Mouse (Mus musculus) kidney, embryonic 15.5 days (tissue): ENCODE results near the gene Cacng4. TPM values are rescaled to one million over a fixed set of nuclear protein-coding genes. Genes with fewer than 3 reads are reported as not detected.

Experiments
- ATAC-seq: fragments of 200-750 bp; cut with Nextera tagmentation; replicated peaks from 2 replicates; pipeline ENCODE4 v1.8.0; 2017; ENCODE audit warnings: moderate TSS enrichment; ENCODE audit not compliant: low FRiP score
- H3K27ac ChIP-seq: fragments of 300-500 bp; sonication (generic); 2 replicates; pipeline ENCODE4 v1.5.1; 2015; ENCODE audit warnings: mild to moderate bottlenecking, inconsistent platforms
- H3K27me3 ChIP-seq: fragments of 300-500 bp; sonication (generic); 2 replicates; pipeline ENCODE4 v1.6.1; 2015; ENCODE audit warnings: inconsistent platforms
- H3K36me3 ChIP-seq: fragments of 300-500 bp; sonication (generic); 2 replicates; pipeline ENCODE4 v1.6.1; 2015; ENCODE audit warnings: inconsistent platforms
- H3K4me1 ChIP-seq: fragments of 300-500 bp; sonication (generic); 2 replicates; pipeline ENCODE4 v1.6.1; 2015; ENCODE audit warnings: inconsistent platforms
- H3K4me2 ChIP-seq: fragments of 300-500 bp; sonication (generic); 2 replicates; pipeline ENCODE4 v1.6.1; 2015; ENCODE audit warnings: moderate library complexity, mild to moderate bottlenecking, inconsistent platforms
- H3K4me3 ChIP-seq: fragments of 300-500 bp; sonication (generic); replicated peaks from 2 replicates; pipeline ENCODE4 v1.5.1; 2015; ENCODE audit warnings: mild to moderate bottlenecking, inconsistent platforms
- H3K9ac ChIP-seq: fragments of 300-500 bp; sonication (generic); 2 replicates; pipeline ENCODE4 v1.6.1; 2015; ENCODE audit warnings: mild to moderate bottlenecking, inconsistent platforms
- H3K9me3 ChIP-seq: fragments of 300-500 bp; sonication (generic); replicated peaks from 2 replicates; pipeline ENCODE4 v1.6.1; 2016; ENCODE audit warnings: inconsistent platforms
- WGBS: fragments of 180-500 bp; shearing (Covaris S2); methylation state at CpG from one replicate; pipeline ENCODE4 v1.1.7; 2015; ENCODE audit warnings: mixed read lengths; 5-methylcytosine and 5-hydroxymethylcytosine counted together
- polyA plus RNA-seq: library from polyadenylated mRNA; unstranded; fragments of >200 nt; fragmentation: Nextera tagmentation; extraction: Ambion mirVana; gene quantifications from 2 replicates; pipeline ENCODE4 v1.2.1, GENCODE M21; 2015

Gene Cacng4
- polyA plus RNA-seq, 1 experiment from 2014 or later: 3.3 TPM

DNA sequence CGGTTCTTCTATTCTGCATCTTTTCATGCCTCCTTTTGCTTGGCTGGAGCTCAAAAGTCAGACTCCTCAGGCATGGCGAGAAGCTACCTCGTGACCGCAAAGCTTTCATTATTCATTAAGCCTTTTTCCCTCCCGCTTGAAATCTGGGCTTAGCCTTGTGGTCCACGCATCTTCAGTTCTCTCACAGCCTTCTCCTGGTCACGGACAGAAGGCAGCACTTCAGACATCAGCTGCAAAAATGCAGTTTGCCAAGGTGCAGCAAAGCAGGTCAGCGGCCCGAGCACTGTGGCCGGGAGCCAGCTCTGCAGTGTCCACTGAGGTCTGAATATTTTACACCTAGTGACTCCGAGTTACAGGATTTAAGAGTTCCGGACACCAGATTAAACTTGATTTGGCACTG is 27.4 kb downstream of the Cacng4 start:
- H3K4me3 ChIP-seq: no peak overlapping the region
- H3K36me3 ChIP-seq: no peaks in the 10 kb centered on the region
- H3K27ac ChIP-seq: peak overlapping the region; percentile 66
- H3K9ac ChIP-seq: no peak overlapping the region
- no peaks in the 10 kb centered on the region for H3K27me3 ChIP-seq
- ATAC-seq: peak; percentile 34; the same call in 1 of the 2 replicates
- H3K4me1 ChIP-seq: peaks cover 35% of the 10 kb centered on the region
- no peak overlapping the region for H3K4me2 ChIP-seq
- WGBS: 58% methylated on average over 12 of the region's 12 CpGs
- no peaks in the 10 kb centered on the region for H3K9me3 ChIP-seq

DNA sequence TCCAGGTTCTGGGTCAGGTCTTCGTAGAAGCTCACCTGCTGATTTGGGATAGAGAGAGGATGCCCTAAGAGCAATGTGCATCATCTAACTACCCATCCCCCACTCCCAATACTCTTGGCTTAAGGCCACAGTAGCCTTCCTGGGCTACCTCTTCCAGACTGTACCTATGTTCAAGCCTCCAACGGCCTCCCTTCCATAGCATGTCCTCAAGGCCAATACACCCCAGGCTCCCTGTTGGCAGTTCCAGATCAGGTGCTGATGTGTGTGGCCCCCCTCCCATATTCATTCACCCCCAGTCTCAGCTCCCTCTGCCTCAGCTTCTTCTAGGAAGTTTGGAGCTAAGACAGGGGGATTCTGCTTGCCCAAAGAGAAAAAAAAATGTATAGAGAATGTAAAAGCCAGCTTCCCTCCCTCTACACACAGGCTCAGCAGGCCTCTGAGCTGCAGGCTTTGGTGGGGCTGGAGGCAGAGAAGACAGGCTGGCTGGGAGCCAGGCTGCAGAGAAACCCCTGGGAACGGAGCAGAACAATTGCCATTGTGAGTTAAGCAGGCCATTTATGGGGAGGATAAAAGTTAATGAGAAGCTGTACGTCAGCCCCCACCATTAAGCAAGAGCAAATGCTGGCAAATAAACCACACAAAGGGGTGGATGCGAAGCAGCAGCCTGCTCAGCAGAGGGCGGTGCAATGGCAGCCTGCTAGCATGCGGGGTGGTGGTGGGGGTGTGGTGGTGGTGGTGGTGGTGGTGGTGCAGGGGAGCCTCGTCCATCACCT is 31.5 kb downstream of the Cacng4 start:
- ATAC-seq: no peak
- H3K4me2 ChIP-seq: no peak overlapping the region
- no peaks in the 10 kb centered on the region for H3K27me3 ChIP-seq
- no peaks in the 10 kb centered on the region for H3K36me3 ChIP-seq
- 22% methylated on average over 8 of the region's 8 CpGs for WGBS
- no peak overlapping the region for H3K4me3 ChIP-seq
- peaks cover 26% of the 10 kb centered on the region for H3K4me1 ChIP-seq
- no peaks in the 10 kb centered on the region for H3K9me3 ChIP-seq
- no peak overlapping the region for H3K27ac ChIP-seq
- no peak overlapping the region for H3K9ac ChIP-seq

DNA sequence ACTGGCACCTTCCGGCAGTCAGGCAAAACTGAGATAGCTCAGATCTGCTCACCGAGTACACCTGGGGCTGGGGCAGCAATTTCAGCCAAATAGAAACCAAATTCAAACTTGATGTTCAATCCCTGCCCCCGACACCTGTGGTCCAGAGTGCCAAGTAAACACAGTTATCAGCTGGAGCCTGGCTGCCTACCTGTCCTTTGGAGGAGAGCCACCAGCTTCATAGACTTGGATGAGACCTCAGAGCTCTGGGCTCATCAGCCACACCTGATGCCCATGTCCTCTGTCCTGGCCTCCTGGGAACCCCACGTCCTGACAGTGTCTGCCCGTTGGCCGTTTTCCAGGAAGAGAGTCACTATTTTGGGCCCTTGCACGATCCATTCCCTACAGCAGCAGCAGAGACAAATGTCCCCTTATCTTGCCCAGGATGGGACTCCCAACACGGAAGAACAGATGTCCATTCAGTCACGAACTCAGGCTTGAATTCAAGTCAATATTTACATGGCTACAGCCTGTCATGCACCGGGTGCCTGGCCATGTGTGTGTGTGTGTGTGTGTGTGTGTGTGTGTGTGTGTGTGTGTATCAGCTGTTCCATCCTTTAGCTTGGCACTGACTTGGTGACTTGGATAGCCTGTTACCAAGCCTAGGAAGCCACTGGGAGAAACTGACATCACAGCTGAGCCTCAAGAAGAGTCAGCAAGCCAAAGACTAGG is 32.4 kb downstream of the Cacng4 start:
- Histone ChIP-seq H3K9me3 (no peaks in the 10 kb centered on the region), H3K4me3 (no peak overlapping the region), H3K36me3 (no peaks in the 10 kb centered on the region), H3K27ac (no peak overlapping the region), H3K9ac (no peak overlapping the region), H3K4me2 (no peak overlapping the region), H3K27me3 (no peaks in the 10 kb centered on the region), H3K4me1 (peaks cover 19% of the 10 kb centered on the region)
- WGBS: 72% methylated on average over 10 of the region's 10 CpGs
- ATAC-seq: no peak

DNA sequence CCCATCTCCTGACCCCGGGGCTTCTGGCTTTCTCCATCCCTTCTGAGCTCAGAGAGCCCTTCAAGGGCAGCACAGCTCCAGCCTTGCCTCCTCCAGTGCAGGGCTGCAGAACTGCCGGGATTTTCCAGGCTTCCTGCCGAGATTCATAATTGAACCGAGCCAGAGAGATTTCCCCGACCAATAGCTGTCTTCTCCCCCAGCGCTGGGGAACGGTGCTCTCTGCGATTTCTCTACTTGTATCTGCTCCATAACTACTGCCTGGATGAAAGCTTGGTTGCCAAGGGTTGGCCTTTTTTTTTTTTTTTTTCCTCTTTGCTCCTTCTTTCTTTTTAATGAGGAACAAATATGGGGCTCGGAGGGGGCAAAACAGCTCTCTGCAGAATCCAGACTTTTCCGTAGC is 34.4 kb downstream of the Cacng4 start:
- Histone ChIP-seq H3K27ac (no peak overlapping the region), H3K4me1 (peaks cover 14% of the 10 kb centered on the region), H3K36me3 (no peaks in the 10 kb centered on the region), H3K4me3 (no peak overlapping the region), H3K9me3 (no peaks in the 10 kb centered on the region), H3K9ac (no peak overlapping the region), H3K27me3 (no peaks in the 10 kb centered on the region), H3K4me2 (no peak overlapping the region)
- no peak for ATAC-seq
- 70% methylated on average over 10 of the region's 10 CpGs for WGBS

DNA sequence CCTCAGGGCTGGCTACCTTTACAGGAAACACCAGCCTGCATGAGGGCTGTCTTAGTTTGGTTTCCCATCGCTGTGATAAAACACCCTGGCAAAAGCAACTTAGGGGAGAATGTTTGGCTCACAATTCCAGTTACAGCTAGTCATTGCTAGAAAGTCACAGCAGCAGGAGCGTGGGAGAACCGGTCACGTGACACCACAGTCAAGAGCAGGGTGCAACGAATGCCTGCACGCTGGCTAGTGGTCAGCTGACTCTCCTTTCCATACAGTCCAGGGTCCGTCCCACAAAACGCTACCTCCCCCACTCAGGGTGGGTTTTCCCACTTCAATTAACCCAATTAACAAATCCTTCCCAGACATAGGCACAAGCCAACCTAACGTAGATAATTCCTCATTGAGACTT is 34.8 kb downstream of the Cacng4 start:
- Histone ChIP-seq H3K36me3 (no peaks in the 10 kb centered on the region), H3K4me2 (no peak overlapping the region), H3K27me3 (no peaks in the 10 kb centered on the region), H3K9ac (no peak overlapping the region), H3K9me3 (no peaks in the 10 kb centered on the region), H3K4me1 (peaks cover 14% of the 10 kb centered on the region), H3K4me3 (no peak overlapping the region), H3K27ac (no peak overlapping the region)
- no peak for ATAC-seq
- 74% methylated on average over 9 of the region's 9 CpGs for WGBS

DNA sequence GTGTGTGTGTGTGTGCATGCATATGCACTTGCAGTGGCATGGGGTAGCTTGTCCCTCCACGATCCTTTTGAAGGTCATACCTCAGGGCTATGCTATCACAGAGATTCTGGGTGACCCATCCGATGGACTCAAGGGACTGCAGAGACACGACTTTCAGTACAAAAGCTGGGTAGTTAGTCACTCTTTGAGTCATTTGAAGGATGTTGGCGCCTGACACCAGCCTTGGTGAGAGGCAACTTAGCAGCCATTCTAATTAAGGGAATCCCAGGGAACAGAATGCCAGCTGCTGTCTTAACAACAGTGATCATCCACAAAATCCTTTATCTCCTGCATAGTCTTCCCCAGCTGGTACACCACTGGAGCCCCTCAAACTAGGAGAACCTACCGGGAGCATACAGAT is 45.2 kb downstream of the Cacng4 start:
- no peaks in the 10 kb centered on the region for H3K27me3 ChIP-seq
- H3K9me3 ChIP-seq: no peaks in the 10 kb centered on the region
- no peak overlapping the region for H3K4me2 ChIP-seq
- no peaks in the 10 kb centered on the region for H3K4me1 ChIP-seq
- H3K4me3 ChIP-seq: no peak overlapping the region
- WGBS: 86% methylated on average over 5 of the region's 5 CpGs
- no peak overlapping the region for H3K27ac ChIP-seq
- no peaks in the 10 kb centered on the region for H3K36me3 ChIP-seq
- H3K9ac ChIP-seq: no peak overlapping the region
- ATAC-seq: no peak

DNA sequence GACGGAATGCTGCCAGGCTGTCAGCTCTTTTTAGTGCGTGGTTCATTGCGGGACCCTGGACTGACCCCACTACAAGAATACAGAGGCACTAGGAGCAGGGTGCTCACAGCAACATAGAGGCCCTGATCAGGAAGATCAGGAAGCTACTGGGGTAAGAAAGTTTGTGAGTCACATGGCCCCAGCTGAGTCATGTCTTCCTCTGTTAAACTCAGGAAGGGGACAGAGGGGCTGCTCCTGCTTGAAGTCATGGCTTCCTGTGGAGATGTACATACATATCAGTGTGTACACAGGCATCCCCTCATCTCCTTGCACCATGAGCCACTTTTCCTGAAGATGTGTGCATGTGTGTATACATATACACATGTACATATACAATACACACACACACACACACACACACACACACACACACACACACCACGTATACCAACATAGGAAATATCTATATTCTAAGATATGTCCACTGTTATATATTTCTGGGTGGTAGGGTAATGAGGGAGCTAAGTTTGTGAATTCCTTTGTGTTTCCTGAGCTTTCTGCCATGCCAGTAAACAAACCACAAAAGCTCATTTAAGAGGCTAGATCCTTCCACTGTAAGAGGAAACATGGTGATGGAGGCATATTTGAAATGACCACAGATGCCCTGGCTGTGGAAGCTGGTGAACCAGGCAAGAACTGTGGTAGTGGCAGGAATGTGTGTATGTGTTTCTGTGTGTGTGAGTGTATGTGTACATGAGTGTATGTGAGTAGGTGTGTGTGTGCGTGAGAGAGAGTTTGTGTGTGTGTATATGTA is 45.9 kb downstream of the Cacng4 start:
- 67% methylated on average over 5 of the region's 5 CpGs for WGBS
- H3K4me3 ChIP-seq: no peak overlapping the region

DNA sequence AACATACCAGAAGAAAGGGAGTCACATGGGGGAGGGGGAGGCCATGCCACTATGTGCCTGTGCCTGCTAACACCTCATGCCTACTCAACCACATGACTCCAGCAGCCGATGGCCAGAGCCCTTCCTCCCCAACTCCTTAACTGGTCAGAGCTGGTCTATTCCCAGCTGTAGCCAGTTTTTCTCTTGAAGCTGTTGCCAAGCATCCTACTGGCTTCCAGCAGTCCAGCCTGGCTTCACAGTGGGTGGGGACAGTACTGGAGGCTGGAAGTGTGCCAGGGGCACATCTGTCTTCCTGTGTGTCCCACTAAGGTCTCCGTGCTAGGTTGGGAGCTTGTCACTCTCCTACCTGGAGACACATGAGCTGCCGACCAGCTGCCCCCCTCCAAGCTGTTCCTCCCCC is 51.3 kb downstream of the Cacng4 start:
- ATAC-seq: peak; percentile 71

More for the DNA sequence above, 45.9 kb downstream of the Cacng4 start:
- no peaks in the 10 kb centered on the region for H3K9me3 ChIP-seq
- H3K4me2 ChIP-seq: no peak overlapping the region
- H3K9ac ChIP-seq: no peak overlapping the region
- H3K36me3 ChIP-seq: no peaks in the 10 kb centered on the region
- no peak for ATAC-seq
- H3K4me1 ChIP-seq: no peaks in the 10 kb centered on the region
- H3K27ac ChIP-seq: no peak overlapping the region
- no peaks in the 10 kb centered on the region for H3K27me3 ChIP-seq

DNA sequence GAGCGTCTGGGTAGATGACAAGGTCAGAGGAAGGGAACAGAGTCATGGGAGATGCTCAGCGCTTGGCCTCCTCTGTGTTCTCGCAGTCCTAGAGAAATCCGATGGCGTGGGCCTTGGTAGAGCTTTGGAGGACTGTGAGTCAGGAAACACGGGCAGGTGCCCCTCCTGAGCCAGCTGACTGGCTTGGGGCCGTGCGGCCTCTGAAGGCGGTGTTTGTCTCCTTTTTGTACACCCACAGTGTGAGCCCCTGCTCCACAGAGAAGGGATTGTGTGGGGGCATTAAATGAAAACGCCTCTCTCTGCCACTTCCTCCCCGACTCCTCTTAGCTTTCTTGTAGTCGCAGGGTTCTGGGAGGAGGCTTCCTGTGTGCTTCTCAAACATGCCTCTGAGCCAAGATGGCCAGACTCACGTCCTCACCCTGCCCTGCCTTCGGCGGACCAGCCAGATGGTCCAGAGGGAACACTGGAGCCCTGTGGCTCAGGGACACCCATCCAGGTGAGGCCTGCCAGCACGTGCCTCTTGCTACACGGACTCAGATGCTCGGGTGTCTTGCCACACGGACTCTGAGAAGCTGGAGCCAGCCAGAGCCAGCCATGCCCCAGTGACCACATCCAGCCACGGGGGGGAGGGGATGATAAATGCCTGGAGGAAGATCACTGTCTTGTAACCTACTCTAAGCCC is 55.8 kb downstream of the Cacng4 start:
- H3K27me3 ChIP-seq: no peaks in the 10 kb centered on the region
- ATAC-seq: peak; percentile 61; the same call in 1 of the 2 replicates
- H3K9ac ChIP-seq: no peak overlapping the region
- peaks cover 11% of the 10 kb centered on the region; the same call in 1 of the 2 replicates for H3K36me3 ChIP-seq
- 0 out of 2 replicates have a peak overlapping the region, but pooled peaks have one; percentile 18 for H3K27ac ChIP-seq
- H3K4me1 ChIP-seq: peaks cover 14% of the 10 kb centered on the region
- H3K4me3 ChIP-seq: no peak overlapping the region
- no peaks in the 10 kb centered on the region for H3K9me3 ChIP-seq
- H3K4me2 ChIP-seq: no peak overlapping the region
- 68% methylated on average over 20 of the region's 20 CpGs for WGBS

More for the DNA sequence above, 51.3 kb downstream of the Cacng4 start:
- Histone ChIP-seq H3K4me3 (no peak overlapping the region), H3K4me2 (no peak overlapping the region), H3K9ac (no peak overlapping the region), H3K4me1 (peaks cover 14% of the 10 kb centered on the region), H3K27me3 (no peaks in the 10 kb centered on the region), H3K9me3 (no peaks in the 10 kb centered on the region), H3K27ac (no peak overlapping the region), H3K36me3 (no peaks in the 10 kb centered on the region)
- 41% methylated on average over 3 of the region's 3 CpGs for WGBS

DNA sequence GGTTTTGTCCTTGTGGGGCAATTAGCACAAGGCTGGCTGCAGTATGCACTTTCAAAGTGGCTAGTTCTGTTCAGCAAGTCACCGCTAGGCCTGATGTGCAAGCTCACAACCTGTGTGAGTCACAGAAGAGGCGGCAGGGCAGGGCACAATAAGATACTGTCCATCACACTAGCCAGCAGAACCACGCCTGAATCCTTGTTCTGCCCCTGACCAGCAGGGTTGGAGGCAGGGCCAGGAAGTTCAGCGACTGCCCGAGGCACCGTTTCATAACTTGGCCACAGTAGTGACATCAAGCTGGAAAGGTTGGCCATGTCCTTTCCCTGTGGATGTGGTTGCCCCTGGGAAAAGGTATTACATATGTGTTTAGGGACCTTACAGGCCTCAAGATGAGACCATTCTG is 56.5 kb downstream of the Cacng4 start:
- ATAC-seq: no peak
- H3K27ac ChIP-seq: no peak overlapping the region
- H3K4me1 ChIP-seq: peaks cover 10% of the 10 kb centered on the region
- H3K36me3 ChIP-seq: peaks cover 11% of the 10 kb centered on the region; the same call in 1 of the 2 replicates
- H3K4me3 ChIP-seq: no peak overlapping the region
- WGBS: 79% methylated on average over 6 of the region's 6 CpGs
- H3K4me2 ChIP-seq: no peak overlapping the region
- H3K9ac ChIP-seq: no peak overlapping the region
- H3K27me3 ChIP-seq: no peaks in the 10 kb centered on the region
- H3K9me3 ChIP-seq: no peaks in the 10 kb centered on the region

DNA sequence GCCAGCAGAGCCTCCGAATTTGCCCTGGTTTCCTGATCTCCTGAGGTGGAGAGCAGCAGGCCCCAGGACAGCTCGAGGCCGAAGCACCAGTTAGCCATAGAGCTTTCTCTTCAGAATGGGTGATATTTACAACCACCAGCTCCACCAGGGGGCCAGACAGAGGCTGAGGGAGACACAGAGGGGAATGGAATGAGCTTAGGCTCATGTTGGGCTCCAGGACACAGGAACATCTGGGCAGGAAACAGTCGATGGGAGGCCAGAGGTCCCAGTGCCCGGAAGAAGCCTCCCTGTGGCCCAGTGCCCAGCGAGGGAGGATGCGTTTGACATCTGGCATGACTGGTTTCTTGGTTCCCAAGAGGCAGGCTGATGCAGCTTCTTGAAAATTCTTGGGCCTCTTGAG is 60.2 kb downstream of the Cacng4 start:
- Histone ChIP-seq H3K4me1 (peaks cover 9% of the 10 kb centered on the region), H3K4me3 (no peak overlapping the region), H3K36me3 (peaks cover 11% of the 10 kb centered on the region; the same call in 1 of the 2 replicates), H3K27me3 (no peaks in the 10 kb centered on the region), H3K4me2 (no peak overlapping the region), H3K9ac (no peak overlapping the region), H3K27ac (no peak overlapping the region), H3K9me3 (no peaks in the 10 kb centered on the region)
- ATAC-seq: no peak
- 70% methylated on average over 7 of the region's 7 CpGs for WGBS
